Mouse (Mus musculus) cortical plate, adult 2 months (tissue): ENCODE results near the gene Farp1.

Source experiments
- CTCF ChIP-seq: fragments of 200-500 bp; IDR thresholded peaks from 2 replicates; pipeline ENCODE4 v1.5.1; 2011; ENCODE audit warnings: mild to moderate bottlenecking, control low read depth, low read length; ENCODE audit not compliant: insufficient read depth; ENCODE audit errors: extremely low read depth
- POLR2A ChIP-seq: fragments of 200-500 bp; IDR thresholded peaks from 2 replicates; pipeline ENCODE4 v1.6.1; 2011; ENCODE audit warnings: mild to moderate bottlenecking, low read length, control low read depth; ENCODE audit not compliant: insufficient read depth; ENCODE audit errors: extremely low read depth

DNA sequence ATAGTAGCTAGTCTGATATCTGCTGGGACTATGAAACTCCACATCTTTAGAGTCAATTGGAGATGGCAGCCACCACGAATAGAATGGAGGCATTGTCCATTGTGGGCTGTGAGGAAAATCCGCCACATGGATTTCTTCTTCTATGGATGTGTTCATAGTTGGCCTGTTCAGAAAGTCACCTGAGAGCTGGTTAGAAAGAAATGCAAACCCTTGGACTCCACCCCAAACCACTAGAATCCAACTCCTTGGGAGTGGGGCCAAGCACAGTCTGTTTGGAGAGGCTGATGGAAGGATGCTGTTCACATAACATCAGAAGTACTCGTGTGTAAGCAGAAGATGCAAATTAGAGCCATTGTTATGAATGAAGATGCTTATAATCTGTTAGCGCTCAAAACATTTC lies 91.3 kb downstream of the Farp1 start:
- TF ChIP-seq POLR2A (no peak), CTCF (no peak)
